Mouse (Mus musculus) neural tube, postnatal 0 days (tissue): Measurements from ENCODE around the gene Zbtb7a. TPM values are rescaled to one million over a fixed set of nuclear protein-coding genes. Genes with fewer than 3 reads are reported as not detected.

Source experiments
- microRNA-seq: library from miRNA; unstranded; fragments of <30 nt; microRNA quantifications from one replicate; pipeline ENCODE4, GENCODE M21; 2016
- polyA plus RNA-seq: library from polyadenylated mRNA; unstranded; fragments of >200 nt; fragmentation: Nextera tagmentation; extraction: Ambion mirVana; gene quantifications from 2 replicates; pipeline ENCODE4 v1.2.1, GENCODE M21; 2015

Gene Zbtb7a
- 19.7 and 21.3 TPM in 2 replicates for polyA plus RNA-seq

DNA sequence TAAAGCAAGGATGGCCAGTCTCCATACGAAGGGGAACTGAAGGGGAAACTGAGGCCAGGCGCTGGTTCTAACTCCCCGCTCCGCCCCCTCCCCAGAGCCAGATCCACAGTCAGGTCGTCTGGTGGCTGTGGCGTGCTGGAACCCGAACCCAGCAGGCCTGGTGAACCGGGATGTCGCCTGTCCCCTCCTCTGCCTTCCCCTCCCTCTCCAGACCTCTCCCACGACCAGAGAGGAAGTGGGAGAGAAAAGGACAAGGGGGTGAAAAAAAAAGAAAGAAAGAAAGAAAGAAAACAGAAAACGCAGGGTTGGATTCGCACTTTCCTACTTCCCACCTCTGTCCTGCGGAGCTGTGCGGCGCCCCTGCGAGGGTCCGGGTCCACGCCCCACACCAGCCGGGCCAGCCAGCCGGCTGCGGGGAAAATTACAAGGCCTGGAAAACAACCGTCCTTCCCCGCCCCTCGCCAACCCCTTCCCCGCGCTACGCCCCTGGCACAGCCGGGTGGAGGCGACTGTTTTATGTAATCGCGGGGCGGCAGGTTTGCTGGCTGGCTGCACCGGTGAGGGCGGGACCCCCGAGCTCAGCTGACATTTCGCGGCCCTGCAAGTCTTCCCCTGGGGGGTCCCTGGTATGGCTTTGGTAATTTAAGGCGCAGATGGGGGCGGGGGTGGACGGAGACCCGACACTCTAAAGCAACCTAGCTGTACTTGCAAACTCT lies at the start of gene Zbtb7a:
Gene Zbtb7a (plus strand): TSS at position 255 of the 716 bp plus-strand sequence.

DNA sequence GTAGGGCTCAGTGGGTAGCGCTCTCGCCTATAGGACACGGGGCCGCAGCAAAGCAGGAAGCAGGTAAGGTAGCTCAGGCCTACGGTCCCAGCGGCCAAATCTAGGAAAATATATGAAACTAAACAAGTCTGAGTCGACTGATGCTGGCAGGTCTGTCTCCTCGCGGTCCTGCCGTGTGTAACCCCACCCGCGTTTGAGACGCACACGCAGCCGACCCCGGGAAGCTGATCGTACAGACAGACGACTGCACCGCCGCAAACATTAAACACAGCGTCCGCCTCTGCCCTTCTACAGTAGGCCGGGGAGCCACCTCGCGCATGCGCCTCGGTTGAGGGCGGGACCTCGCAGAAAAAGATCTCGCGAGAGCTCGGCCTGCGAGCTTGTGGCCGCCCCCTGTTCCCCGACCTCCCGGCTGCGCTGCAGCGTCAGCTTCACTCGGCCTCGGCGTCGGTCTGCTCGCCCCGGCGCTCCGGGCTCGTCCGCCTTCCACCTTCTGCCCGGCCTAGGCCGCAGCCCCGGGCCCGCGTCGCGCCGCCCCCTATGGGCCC lies 29.4 kb upstream of the Zbtb7a start, which contains the start of gene Map2k2:
Gene Map2k2 (plus strand): TSS at position 351 of the 548 bp plus-strand sequence.

DNA sequence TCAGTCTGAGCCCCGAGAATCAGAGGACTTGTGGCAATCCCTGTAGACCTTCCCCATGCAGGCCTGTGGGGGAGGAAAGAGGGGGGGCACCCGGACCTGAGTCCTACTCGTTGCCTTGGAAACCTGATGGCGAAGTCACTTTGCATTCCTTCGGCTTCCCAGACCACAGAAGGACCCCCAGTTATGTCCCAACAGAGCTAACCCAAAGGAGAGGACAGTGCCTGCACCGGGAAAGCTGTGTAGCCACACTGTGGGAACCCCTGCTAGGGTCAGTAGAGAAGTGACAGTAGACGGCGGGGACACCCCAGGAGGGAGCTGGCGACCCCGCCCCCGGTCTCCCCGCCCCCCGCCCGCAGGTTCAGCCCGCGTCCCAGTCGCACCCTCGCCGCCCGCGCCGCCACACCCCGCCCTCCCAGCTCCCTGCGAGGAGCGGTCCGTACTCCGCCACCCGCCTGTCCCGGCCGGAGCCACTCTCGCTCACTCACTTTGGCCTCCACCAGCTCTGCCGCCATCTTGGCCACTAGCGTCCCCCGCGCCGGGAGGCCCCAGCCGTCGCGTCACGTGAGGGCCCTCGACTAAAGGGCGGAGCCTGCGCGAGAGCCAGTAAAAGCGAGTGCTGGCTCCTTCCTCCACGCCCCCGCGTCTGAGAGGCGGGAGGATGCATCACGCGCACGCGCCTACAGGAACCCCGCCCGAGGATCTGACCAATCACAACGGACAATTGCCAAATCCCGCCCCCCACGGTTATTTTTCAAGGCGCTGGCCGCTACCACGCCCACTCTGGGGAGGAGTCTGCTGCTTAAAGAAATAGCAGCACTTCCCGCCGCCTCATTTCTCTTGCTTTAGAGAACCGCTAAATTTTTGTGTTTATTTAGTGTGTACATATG lies 32.4 kb downstream of the Zbtb7a start, which contains the start of gene Pias4:
Gene Pias4 (minus strand): TSS at position 724 of the 887 bp plus-strand sequence.

DNA sequence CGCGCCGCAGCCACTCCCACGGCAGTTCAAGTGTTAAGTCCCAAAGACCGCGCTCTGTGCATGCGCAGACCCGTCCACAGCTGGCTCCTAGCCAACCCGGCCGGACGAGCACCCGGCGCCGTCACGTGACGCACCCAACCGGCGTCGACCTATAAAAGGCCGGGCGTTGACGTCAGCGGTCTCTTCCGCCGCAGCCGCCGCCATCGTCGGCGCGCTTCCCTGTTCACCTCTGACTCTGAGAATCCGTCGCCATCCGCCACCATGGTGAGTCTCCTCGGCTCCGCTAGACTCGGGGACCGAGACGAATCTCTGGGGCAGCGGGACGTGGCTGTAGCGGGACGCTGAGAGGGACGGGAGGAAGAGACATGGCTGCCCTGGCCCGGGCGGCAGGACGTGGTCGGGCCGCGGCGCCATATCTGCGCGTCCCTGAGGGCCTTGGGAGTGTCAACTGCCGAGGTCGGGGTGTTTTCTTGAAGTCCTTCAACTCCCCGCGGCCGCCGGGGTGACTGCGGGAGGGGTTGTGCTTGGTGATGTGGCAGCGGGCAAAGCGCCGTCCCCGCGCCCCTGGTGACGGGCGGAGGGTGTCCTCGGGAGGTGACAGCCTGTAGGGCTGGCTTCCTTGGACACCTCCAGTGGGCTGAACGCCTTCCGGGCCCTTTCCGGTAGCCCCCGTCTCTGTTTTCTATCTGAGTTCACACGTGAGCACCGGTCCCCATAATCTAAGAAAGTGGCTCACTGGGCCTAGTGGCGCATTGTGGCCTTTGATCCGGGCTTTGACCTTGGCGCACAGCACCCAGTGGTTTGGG lies 41.6 kb downstream of the Zbtb7a start, which contains the start of gene Eef2:
Gene Eef2 (plus strand): TSS at position 166 of the 806 bp plus-strand sequence.

DNA sequence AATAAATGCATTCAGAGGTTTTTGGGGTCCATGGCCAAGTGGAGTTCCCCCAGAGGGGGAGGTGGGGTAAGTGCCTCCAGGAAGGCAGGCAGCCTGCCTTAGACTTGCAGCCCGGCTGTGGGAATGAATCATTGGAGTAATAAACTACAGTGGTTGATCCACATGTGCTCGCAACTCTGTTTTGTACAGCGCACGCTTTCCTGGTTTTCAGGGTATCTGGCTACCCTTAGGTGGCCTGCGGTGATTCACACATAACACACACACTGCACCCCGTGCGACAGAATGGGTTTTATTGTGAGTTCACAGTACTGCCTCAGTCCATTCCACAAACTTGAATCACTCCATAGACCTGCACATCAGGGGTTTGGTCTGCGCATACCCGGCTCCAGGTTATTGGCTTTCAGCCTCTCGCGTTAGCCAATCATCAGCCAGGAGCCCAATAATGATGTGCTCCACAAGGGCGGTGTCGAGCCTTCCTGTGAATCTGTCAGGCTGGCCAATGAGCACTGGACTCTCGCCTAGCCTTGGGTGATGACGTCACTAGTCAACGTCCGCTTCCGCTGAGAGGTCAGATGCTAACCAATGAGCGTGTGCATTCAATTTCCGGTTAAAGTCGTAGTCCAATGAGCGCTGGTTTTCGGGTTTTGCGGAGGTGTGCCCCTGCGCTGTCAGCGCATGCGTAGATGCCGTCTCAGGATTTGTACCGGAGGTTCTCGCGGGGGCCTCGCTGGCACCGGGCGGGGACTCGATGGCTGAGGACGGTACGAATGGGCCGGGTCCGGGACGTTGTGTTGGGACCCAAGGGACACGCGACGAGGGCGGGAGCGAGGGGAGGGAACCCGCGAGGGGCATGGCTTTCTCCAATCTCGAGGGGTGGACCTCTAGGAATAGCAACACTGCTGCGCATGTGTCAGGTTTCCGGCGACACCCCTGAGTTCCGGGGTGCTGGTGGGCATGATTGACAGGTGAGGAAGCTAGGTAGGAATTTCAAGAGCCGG lies 47.6 kb downstream of the Zbtb7a start, which contains the start of gene Dapk3:
Gene Dapk3 (plus strand): TSS at position 670 of the 998 bp plus-strand sequence.

DNA sequence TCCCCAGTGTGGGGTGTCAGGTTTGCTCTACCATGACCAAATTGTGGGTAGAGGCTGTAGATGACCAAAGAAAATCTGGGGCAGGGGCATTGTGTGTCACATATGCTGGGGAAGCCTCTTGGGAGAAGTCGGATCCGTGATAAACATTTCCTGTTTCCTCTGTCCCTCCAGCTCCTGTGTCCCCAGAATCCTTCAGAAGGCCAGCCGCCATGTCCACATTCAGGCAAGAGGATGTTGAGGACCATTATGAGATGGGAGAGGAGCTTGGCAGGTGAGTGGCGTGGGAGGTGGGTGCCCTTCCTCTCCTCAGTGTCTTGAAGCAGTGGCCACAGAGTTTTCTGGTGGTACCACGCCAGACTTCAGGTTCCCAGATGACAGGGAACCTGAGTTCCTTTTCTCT lies 48.8 kb downstream of the Zbtb7a start, which contains the start of gene 4930442H23Rik:
Gene 4930442H23Rik (minus strand): TSS at position 45 of the 400 bp plus-strand sequence.

DNA sequence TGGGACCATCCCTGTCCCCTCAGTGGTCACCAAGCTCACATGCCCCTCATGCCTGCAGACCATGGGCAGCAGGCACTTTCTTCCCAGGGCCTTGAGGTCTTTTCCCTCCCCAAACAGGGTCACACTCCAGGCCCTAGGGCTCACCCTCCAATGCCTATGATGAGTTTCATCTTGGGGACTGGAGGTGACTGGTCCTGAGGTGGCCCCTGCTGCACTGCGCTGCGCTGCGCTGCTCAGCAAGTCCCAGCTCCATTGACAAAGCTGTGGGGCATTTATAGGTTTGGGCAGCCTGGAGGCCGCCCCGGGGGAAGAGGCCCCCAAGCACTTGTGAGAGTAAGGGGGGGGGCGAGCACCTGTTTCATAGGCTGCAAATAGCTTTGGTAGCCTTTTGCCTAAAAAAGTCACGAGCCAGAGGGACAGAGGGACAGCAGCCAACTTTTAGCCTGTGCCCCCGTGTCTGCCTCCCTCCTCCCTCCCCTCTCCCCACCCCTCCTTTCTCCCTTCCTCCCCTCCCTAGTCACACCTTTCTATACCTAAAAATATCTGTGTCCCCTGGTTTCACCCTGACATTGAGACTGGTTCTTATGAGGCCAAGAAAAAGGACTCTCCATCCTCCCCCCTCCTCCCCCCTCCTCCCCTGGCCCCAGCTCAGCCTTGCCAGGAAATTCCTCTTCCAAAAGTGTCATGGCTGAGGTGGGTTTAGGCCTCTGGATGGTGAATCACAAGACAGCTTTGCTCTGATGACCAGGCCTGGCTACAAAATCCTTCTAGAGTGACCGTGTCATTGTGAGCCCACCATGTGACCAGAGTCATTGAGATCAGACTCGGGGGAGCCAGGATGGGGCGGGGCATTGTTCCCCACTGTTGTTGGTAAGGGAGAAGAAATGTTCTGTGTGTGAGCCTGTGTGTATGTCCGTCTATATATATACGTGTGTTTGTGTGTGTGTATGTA lies 67.1 kb downstream of the Zbtb7a start, which contains the start of gene Nmrk2:
Gene Nmrk2 (minus strand): TSS at position 245 of the 952 bp plus-strand sequence.

Small RNA genes lying within 50 kb of the gene (microRNA-seq; reads per million reads assigned to microRNA genes)
- gene Mir5615-1 (not detected), gene Mir5615-2 (not detected)

Other genes with a start within 250 kb of the Zbtb7a start
- 389 and 390 TPM in 2 replicates for gene Timm13, start 234.3 kb upstream of the Zbtb7a start, polyA plus RNA-seq
- gene Lmnb2, start 217.0 kb upstream of the Zbtb7a start, polyA plus RNA-seq, result 20.9 and 25.2 TPM in 2 replicates
- 9.8 and 11.4 TPM in 2 replicates for gene Gadd45b, start 205.1 kb upstream of the Zbtb7a start, polyA plus RNA-seq
- 26.8 and 31.7 TPM in 2 replicates for gene Gng7, start 120.3 kb upstream of the Zbtb7a start, polyA plus RNA-seq
- gene Diras1, start 109.6 kb upstream of the Zbtb7a start, polyA plus RNA-seq, result 70.0 and 88.4 TPM in 2 replicates
- 36.6 and 41.3 TPM in 2 replicates for gene Slc39a3, start 97.8 kb upstream of the Zbtb7a start, polyA plus RNA-seq
- 246 and 290 TPM in 2 replicates for gene Sgta, start 75.0 kb upstream of the Zbtb7a start, polyA plus RNA-seq
- gene Thop1, start 65.2 kb upstream of the Zbtb7a start, polyA plus RNA-seq, result 37.7 and 40.4 TPM in 2 replicates
- 0.50 and 0.69 TPM in 2 replicates for gene Creb3l3, start 36.3 kb upstream of the Zbtb7a start, polyA plus RNA-seq
- gene Map2k2, start 29.3 kb upstream of the Zbtb7a start, polyA plus RNA-seq, result 208 and 228 TPM in 2 replicates
- 34.5 and 40.4 TPM in 2 replicates for gene Pias4, start 32.7 kb downstream of the Zbtb7a start, polyA plus RNA-seq
- 404 and 449 TPM in 2 replicates for gene Eef2, start 41.4 kb downstream of the Zbtb7a start, polyA plus RNA-seq
- 68.4 and 78.4 TPM in 2 replicates for gene Dapk3, start 47.8 kb downstream of the Zbtb7a start, polyA plus RNA-seq
- gene 4930442H23Rik, start 48.6 kb downstream of the Zbtb7a start, polyA plus RNA-seq, result not detected in 2 replicates
- gene Nmrk2, start 66.8 kb downstream of the Zbtb7a start, polyA plus RNA-seq, result 0.11 and 0.13 TPM in 2 replicates
- 62.1 and 75.8 TPM in 2 replicates for gene Atcay, start 95.6 kb downstream of the Zbtb7a start, polyA plus RNA-seq
- 24.6 and 28.6 TPM in 2 replicates for gene Zfr2, start 97.9 kb downstream of the Zbtb7a start, polyA plus RNA-seq
- gene Matk, start 117.7 kb downstream of the Zbtb7a start, polyA plus RNA-seq, result 69.6 and 88.6 TPM in 2 replicates
- gene Mrpl54, start 131.7 kb downstream of the Zbtb7a start, polyA plus RNA-seq, result 168 and 176 TPM in 2 replicates
- 32.0 and 34.0 TPM in 2 replicates for gene Apba3, start 131.7 kb downstream of the Zbtb7a start, polyA plus RNA-seq
- gene Tjp3, start 156.4 kb downstream of the Zbtb7a start, polyA plus RNA-seq, result 1.5 and 2.4 TPM in 2 replicates
- 101 and 122 TPM in 2 replicates for gene Pip5k1c, start 157.7 kb downstream of the Zbtb7a start, polyA plus RNA-seq
- gene Cactin, start 185.9 kb downstream of the Zbtb7a start, polyA plus RNA-seq, result 18.8 and 20.8 TPM in 2 replicates
- 5.2 and 5.5 TPM in 2 replicates for gene Tbxa2r, start 193.5 kb downstream of the Zbtb7a start, polyA plus RNA-seq
- 0.06 TPM in 1 of 2 replicates, not detected in the other for gene Gipc3, start 208.0 kb downstream of the Zbtb7a start, polyA plus RNA-seq
- 31.7 and 34.0 TPM in 2 replicates for gene Hmg20b, start 215.3 kb downstream of the Zbtb7a start, polyA plus RNA-seq
- 19.8 and 21.9 TPM in 2 replicates for gene Mfsd12, start 222.3 kb downstream of the Zbtb7a start, polyA plus RNA-seq
- gene 4930404N11Rik, start 230.6 kb downstream of the Zbtb7a start, polyA plus RNA-seq, result 0.60 and 0.76 TPM in 2 replicates
- 137 and 142 TPM in 2 replicates for gene Fzr1, start 243.3 kb downstream of the Zbtb7a start, polyA plus RNA-seq
- gene Dohh, start 249.2 kb downstream of the Zbtb7a start, polyA plus RNA-seq, result 115 and 127 TPM in 2 replicates
- gene Gm48551, start 249.2 kb downstream of the Zbtb7a start, polyA plus RNA-seq, result 6.0 and 6.2 TPM in 2 replicates